8 mouse cellular contexts compared by ENCODE assay signal in genomic region chr7:130265319-130266165, GRCm38 (mm10).
DNase-seq lines count a peak whose midpoint lies in the region; ATAC-seq and TF ChIP-seq lines count a peak whose summit lies in the region.

No protein-coding gene starts in this region.

- no peaks in the 10 kb centered on the region for H3K9me3 ChIP-seq in kidney, embryonic 16.5 days (ENCODE audit: low read length)
- H3K9me3 ChIP-seq in liver, embryonic 14.5 days (ENCODE audit: control insufficient read depth, low read length): no peaks in the 10 kb centered on the region

- TF ChIP-seq EP300 in liver, embryonic 14.5 days (IDR thresholded peaks at IDR 0.05; ENCODE audit: low read depth): no peak

- H3K9ac ChIP-seq in kidney, embryonic 16.5 days (replicated peaks; ENCODE audit: low read length): peak overlapping the region; percentile 75
- H3K9ac ChIP-seq in liver, embryonic 14.5 days (replicated peaks): peak overlapping the region; percentile 31; the same call in 1 of the 2 replicates

- H3K4me1 ChIP-seq in kidney, embryonic 16.5 days (ENCODE audit: insufficient read depth, low read length): peaks cover 51% of the 10 kb centered on the region
- H3K4me1 ChIP-seq in liver, embryonic 14.5 days (replicated peaks; ENCODE audit: control insufficient read depth in 2 of 2, insufficient read depth in 2 of 2, low read length in 1 of 2): no peaks in the 10 kb centered on the region

- H3K4me3 ChIP-seq in kidney, embryonic 16.5 days (ENCODE audit: low read length): peak overlapping the region; percentile 92
- H3K4me3 ChIP-seq in liver, embryonic 14.5 days (ENCODE audit: insufficient read depth in 1 of 2, low read depth in 2 of 2, low read length in 2 of 2): peak overlapping the region; percentile 48 to 55

- H3K36me3 ChIP-seq in kidney, embryonic 16.5 days (ENCODE audit: insufficient read depth, low read length): peaks cover 5% of the 10 kb centered on the region; the same call in 1 of the 2 replicates
- no peaks in the 10 kb centered on the region for H3K36me3 ChIP-seq in liver, embryonic 14.5 days (replicated peaks; ENCODE audit: control insufficient read depth, insufficient read depth, low read depth)

- H3K4me2 ChIP-seq in kidney, embryonic 16.5 days (replicated peaks; ENCODE audit: low read depth, low read length): peak overlapping the region; percentile 83
- H3K4me2 ChIP-seq in liver, embryonic 14.5 days (ENCODE audit: low read depth): peak overlapping the region; percentile 49

- H3K27me3 ChIP-seq in kidney, embryonic 16.5 days (ENCODE audit: insufficient read depth, low read length): no peaks in the 10 kb centered on the region
- peaks cover 36% of the 10 kb centered on the region for H3K27me3 ChIP-seq in liver, embryonic 14.5 days (ENCODE audit: control insufficient read depth, insufficient read depth, low read length)

- H3K27ac ChIP-seq in kidney, embryonic 16.5 days (ENCODE audit: low read length): peak overlapping the region; percentile 95
- no peak overlapping the region for H3K27ac ChIP-seq in liver, embryonic 14.5 days

- TF ChIP-seq CTCF in liver, embryonic 14.5 days (IDR thresholded peaks at IDR 0.05; ENCODE audit: low read depth): no peak

- WGBS in kidney, embryonic 16.5 days: under 1% methylated on average over 58 of the region's 58 CpGs
- 2% methylated on average over 58 of the region's 58 CpGs for WGBS in liver, embryonic 14.5 days (ENCODE audit: insufficient replicate concordance)

- ATAC-seq in kidney, embryonic 16.5 days (ENCODE audit: low FRiP score, low TSS enrichment): peak; percentile 43
- ATAC-seq in liver, embryonic 14.5 days (ENCODE audit: insufficient read depth): peak; percentile 34

- DNase-seq in cerebellum, postnatal 10 days: peak; percentile 43 to 46
- no peak for DNase-seq in cerebellum, adult 8-10 months
- peak; percentile 78 for DNase-seq in adrenal gland, adult 2 months
- DNase-seq in frontal cortex, postnatal 36 days (ENCODE audit: low spot score in 2 of 2): peak; percentile 59 to 63
- no peak for DNase-seq in liver, embryonic 14.5 days (ENCODE audit: low read depth in 3 of 3, low spot score in 3 of 3)
- DNase-seq in ovary, postnatal 10 days (ENCODE audit: low spot score): peak; percentile 31
- no peak for DNase-seq in c-Kit-positive CD71-positive TER-119-positive erythroid progenitor cells, embryonic 14.5 days (ENCODE audit: low spot score)

Comparison
In these comparisons a context has a peak if more than half of its experiments do, and no peak if none do; other contexts are left out.
1. DNase-seq: peak in cerebellum, postnatal 10 days (2 of 2), adrenal gland, adult 2 months (single experiment), frontal cortex, postnatal 36 days (2 of 2) and ovary, postnatal 10 days (single experiment); none in cerebellum, adult 8-10 months (single experiment), liver, embryonic 14.5 days (0 of 3) and c-Kit-positive CD71-positive TER-119-positive erythroid progenitor cells, embryonic 14.5 days (single experiment).